Mouse (Mus musculus): Measurements from ENCODE around the gene 2310022A10Rik.

2310022A10Rik gene

GRCm38 (mm10) chr7:27590566-27591213 lies 37.7 kb downstream of the 2310022A10Rik start:
- no peak for DNase-seq (ENCODE audit: inconsistent ontology term)

- DNase-seq (ENCODE audit: inconsistent ontology term), result peak; percentile 98
These were observed 38.5 kb downstream of the 2310022A10Rik start, which contains the start of gene Akt2 for GRCm38 (mm10) chr7:27591266-27592216. Akt2 (plus strand) TSS chr7:27591552.

- no peak for DNase-seq (ENCODE audit: inconsistent ontology term)
These were observed 39.3 kb downstream of the 2310022A10Rik start for GRCm38 (mm10) chr7:27592217-27592929.

- no peak for DNase-seq (ENCODE audit: inconsistent ontology term)
These were observed 40.1 kb downstream of the 2310022A10Rik start for GRCm38 (mm10) chr7:27592934-27593645.

GRCm38 (mm10) chr7:27596586-27597503 lies 43.8 kb downstream of the 2310022A10Rik start:
- DNase-seq (ENCODE audit: inconsistent ontology term), result no peak

- DNase-seq (ENCODE audit: inconsistent ontology term), result no peak
These were observed 45.0 kb downstream of the 2310022A10Rik start for GRCm38 (mm10) chr7:27598053-27598452.

- DNase-seq (ENCODE audit: inconsistent ontology term), result no peak
These were observed 48.6 kb downstream of the 2310022A10Rik start for GRCm38 (mm10) chr7:27601628-27602027.

GRCm38 (mm10) chr7:27602161-27602560 lies 49.1 kb downstream of the 2310022A10Rik start:
- DNase-seq (ENCODE audit: inconsistent ontology term), result no peak

- no peak for DNase-seq (ENCODE audit: inconsistent ontology term)
These were observed 49.8 kb downstream of the 2310022A10Rik start for GRCm38 (mm10) chr7:27602835-27603234.

GRCm38 (mm10) chr7:27604661-27605348 lies 51.8 kb downstream of the 2310022A10Rik start:
- DNase-seq (ENCODE audit: inconsistent ontology term), result peak; percentile 23

GRCm38 (mm10) chr7:27605499-27606285 lies 52.7 kb downstream of the 2310022A10Rik start:
- DNase-seq (ENCODE audit: inconsistent ontology term), result peak; percentile 58

GRCm38 (mm10) chr7:27606481-27607254 lies 53.6 kb downstream of the 2310022A10Rik start:
- DNase-seq (ENCODE audit: inconsistent ontology term), result no peak

GRCm38 (mm10) chr7:27607580-27607979 lies 54.5 kb downstream of the 2310022A10Rik start:
- DNase-seq (ENCODE audit: inconsistent ontology term), result peak; percentile 91

- no peak for DNase-seq (ENCODE audit: inconsistent ontology term)
These were observed 55.1 kb downstream of the 2310022A10Rik start for GRCm38 (mm10) chr7:27608130-27608529.

GRCm38 (mm10) chr7:27609285-27609684 lies 56.3 kb downstream of the 2310022A10Rik start:
- DNase-seq (ENCODE audit: inconsistent ontology term), result no peak

GRCm38 (mm10) chr7:27609688-27610087 lies 56.7 kb downstream of the 2310022A10Rik start:
- DNase-seq (ENCODE audit: inconsistent ontology term), result no peak

- DNase-seq (ENCODE audit: inconsistent ontology term), result no peak
These were observed 57.3 kb downstream of the 2310022A10Rik start for GRCm38 (mm10) chr7:27610370-27610769.

- no peak for DNase-seq (ENCODE audit: inconsistent ontology term)
These were observed 57.8 kb downstream of the 2310022A10Rik start for GRCm38 (mm10) chr7:27610871-27611270.
